Mouse (Mus musculus): ENCODE data around the gene Tpcn1.

Gene Tpcn1

DNA sequence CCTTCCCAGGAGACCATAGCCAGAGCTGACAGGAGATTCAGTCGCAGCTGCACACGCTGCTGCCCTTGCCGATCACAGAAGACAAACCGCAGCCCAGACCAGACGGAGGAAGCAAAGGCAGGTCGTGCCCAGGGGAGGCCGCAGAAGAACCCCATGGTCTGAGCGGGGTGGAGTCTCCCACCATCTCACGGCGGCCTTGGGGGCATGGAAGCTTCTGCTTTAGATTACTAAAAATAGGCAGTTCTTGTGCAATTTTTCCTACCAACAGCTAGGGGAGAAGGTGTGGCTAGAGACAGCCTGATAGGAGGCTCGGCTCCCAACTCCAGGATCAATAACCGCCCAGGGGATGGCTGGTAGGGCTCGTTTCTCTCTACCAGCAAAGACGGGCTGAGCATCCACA lies 29.7 kb downstream of the Tpcn1 start:
- DNase-seq (ENCODE audit: low spot score in 2 of 2), result peak in 1 of 2 experiments; percentile 76

DNA sequence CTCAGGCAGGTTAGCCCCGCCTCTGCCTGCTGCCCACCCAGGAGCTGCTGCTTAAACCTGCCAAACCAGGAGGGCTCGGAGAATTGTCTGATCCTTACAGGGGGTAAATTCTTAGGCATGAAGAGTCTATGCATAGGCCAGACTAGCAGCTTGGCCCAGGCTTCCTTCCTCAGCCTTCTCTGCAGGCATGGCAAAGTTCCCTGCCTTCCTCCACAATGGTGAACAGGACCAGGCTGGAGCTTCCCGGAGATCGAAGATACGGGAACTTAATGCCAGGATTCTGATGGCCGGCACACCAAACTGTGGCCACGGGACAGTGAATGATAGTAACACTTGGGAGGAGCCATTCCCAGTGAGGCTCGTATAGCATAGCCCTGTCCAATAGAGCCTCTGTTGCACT lies 30.4 kb downstream of the Tpcn1 start:
- no peak for DNase-seq (ENCODE audit: low spot score in 2 of 2)

DNA sequence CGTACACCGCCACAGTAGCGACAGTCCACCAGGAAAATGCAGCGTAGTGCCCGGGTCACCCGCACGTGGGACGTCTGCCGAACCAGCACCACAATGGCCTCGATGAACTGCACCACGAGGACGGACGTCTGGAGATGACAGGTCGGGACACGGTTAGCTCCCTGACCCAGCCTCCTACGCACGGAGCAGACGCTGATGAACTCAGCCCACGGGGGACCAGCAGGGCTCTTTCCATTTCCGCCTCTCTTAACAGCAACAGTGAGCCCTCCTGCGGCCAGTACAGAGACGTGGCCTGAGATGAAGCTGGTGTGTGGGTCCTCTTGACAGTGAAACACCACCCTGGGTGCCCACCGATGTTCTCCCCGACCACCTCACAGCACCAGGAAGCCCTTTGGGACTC lies 32.6 kb downstream of the Tpcn1 start:
- DNase-seq (ENCODE audit: low spot score in 2 of 2), result no peak

DNA sequence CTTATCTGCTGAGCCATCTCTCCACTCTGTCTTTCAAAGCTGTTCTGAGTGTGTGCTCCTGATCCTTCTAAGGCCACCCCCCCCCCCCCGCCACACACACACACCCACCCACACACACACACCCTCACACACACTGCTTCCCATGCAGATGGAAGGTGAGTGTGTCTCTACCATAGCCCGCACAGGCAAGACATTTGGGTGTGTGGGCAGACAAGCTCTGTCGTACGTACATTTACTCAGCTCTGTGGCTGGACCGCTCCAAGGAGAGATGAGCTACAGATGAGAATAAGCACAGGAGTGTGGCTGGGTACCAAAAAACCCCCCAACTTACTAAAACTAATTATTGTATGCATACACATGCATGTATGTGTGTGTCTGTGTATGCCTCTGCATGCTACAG lies 37.8 kb downstream of the Tpcn1 start:
- no peak for DNase-seq (ENCODE audit: low spot score in 2 of 2)

DNA sequence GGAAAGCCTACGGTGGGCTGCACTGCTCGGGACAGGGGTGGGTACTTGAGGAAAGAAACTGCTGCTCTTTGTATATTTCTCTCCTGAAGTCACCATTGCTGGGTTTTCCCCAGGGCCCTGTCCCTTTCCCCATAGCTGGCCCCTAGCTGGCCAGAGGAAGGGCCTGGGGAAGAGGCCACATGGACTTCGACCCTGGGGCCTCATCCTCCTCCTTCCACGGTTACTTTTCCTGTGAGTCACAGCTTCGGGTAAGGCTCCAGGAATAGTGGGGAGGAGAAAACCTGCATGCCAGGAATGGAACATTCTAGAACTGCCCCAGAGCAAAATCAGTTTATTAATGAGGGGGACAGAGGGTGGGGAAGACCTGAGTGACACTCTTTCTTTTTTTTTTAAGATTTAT lies 38.3 kb downstream of the Tpcn1 start:
- no peak for DNase-seq (ENCODE audit: low spot score in 2 of 2)

DNA sequence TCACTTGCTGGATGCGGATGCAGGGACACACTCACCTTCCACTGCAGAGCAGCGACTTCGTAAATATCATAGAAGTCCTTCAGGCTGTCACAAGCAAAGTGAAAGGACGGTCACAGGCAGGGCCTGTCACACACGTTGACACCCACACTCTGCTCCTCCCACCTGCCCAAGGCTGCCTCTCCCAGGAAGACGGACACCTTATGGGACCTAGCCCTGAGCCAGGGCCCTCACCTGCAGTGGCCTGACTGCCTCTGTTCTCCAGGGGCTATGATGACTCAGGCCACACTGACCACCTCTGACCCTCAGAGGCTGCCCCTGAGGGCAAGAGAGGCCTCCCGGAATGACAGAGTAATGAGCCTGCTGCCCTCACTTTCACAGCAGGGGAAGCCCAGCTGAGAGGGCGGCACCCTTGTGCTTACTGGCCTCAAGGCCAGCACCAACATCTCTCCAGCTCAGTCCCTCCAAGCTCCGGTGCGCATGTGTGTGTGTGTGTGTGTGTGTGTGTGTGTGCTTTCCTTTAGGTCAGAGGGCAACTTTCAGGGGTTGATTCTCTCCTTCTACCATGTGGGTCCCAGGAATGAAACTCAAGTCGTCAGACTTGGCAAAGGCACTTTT lies 40.1 kb downstream of the Tpcn1 start:
- no peak for DNase-seq (ENCODE audit: low spot score in 2 of 2)

DNA sequence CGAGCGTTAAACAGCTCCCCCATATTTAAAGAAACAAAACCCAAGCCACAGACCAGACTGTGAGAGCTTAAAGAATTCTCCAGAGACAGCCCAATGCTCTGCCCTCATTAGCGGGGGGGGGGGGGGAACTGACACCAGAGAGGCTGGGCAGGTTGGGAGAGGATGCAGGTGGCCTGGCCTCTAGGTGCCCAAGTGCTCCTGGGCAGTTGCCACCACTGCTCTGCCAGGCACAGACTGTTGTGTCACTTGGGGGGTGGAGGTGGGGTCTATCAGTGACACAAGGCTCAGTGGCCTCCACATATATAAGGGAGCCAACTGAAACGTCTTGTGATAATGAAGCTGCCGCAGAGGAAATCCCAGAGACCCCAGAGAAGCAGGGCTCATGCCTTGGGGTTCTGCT lies 51.8 kb downstream of the Tpcn1 start:
- DNase-seq (ENCODE audit: low spot score in 2 of 2), result no peak

DNA sequence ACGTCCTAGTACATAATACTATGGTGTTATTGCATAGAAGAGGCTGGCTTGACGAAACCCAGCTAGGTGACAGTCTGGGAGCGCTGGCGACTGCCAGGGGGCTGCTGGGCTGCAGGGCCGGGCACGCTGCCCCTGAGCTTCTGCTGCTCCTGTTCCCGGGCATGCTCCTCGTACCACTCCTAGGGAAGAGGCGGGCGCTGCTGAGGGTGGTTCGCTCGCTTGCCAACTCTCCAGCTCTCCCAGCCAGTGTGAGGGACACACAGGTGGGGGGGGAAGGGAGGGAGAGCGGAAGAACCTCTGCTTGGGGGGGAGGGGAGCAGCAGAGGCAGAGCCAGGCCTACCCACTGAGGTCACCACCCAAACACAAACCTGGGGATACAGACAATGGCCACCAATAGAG lies 52.4 kb downstream of the Tpcn1 start:
- no peak for DNase-seq (ENCODE audit: low spot score in 2 of 2)

DNA sequence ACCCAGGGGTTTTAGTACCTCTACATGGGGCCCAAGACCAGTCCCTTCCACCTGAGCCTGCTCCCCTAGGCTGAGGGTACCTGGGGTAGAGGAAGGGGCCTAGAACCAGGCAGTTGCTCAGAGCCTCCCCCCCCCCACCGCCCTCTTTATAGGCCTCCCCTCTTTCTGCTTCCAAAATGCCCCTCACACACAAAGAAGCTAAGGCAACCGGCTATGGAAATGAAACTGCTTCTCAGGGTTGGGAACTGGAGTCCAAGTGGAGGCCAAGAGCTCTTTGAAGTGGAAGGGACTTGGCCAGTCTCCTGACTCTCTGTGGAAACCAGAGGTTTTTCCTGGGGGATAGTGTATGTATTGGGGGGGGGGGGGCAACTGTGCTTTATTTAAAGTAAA lies 53.8 kb downstream of the Tpcn1 start:
- DNase-seq (ENCODE audit: low spot score in 2 of 2), result no peak

DNA sequence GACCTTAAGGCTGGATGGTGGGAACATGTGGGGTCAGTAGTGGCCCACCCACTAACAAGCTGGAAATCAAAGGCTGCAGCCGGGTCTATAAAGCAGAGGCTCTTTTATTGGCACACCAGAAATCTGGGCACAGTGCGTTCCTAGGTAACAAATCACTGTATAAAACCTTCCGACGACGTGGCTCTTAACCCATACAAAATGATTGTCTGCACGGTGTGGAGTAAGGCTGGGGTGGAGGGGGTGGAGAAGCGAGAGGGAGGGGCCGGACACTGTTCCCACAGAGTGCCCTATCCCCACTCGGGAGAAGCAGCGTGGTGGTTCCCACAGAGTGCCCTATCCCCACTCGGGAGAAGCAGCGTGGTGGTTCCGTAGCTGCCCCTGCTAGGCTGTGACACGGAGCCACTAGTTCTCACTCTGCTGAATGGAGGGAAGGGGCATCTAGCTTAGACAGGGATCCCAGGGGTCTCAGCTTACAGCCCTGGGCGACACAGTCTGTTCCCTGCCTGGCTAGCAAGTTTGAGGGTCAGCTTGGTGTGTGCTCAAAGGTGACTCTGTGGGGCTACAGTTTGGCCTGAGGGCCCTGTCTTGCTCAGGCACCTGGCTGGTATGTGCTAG lies 54.3 kb downstream of the Tpcn1 start:
- DNase-seq (ENCODE audit: low spot score in 2 of 2), result no peak

DNA sequence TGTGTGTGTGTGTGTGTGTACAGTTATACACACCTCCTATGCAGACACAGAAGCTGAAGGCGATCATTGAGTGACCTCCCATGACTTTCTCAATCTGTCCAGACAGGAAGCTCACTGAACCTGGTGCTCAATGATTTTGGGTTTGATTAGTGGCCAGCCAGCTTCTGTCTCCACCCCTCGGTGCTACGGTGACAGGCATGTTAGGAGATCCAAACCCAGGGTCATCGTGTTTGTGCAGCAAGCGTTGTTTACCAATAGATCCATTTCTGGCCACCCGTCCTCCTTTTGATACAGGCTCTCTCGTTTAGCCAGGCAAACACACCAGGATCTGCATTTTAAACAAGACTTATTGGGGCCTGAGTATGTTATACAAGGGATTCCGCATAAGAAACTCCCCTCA lies 56.8 kb downstream of the Tpcn1 start:
- DNase-seq (ENCODE audit: low spot score in 2 of 2), result no peak

DNA sequence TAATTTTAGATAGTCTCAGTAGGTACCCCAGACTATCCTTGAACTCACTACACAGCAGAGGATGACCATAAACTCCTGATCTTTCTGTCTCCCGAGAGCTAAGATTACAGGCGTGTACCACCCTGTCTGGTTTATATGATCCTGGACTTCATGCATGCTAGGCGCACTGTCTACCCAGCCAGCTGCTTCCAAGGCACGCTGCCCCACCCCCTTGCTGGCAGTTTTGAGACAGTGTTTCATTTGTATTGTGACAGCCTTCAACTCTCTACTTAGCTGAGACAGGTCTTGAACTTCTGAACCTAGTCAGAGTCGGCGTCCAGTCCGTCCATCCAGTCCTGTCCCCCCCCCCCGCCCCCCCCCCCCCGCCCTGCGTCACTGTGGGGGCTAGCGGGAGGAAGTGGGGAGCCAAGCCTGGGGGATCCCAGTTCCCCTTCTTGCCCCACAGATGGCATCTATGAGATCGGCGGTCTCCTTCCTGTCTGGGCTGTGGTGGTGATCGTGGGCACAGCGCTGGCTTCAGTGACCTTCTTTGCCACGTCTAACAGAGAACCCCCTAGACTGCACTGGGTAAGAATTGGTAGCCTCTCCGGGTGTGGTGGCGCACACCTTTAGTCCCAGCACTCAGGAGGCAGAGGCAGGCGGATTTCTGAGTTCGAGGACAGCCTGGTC lies 61.0 kb downstream of the Tpcn1 start:
- no peak for DNase-seq (ENCODE audit: low spot score in 2 of 2)

DNA sequence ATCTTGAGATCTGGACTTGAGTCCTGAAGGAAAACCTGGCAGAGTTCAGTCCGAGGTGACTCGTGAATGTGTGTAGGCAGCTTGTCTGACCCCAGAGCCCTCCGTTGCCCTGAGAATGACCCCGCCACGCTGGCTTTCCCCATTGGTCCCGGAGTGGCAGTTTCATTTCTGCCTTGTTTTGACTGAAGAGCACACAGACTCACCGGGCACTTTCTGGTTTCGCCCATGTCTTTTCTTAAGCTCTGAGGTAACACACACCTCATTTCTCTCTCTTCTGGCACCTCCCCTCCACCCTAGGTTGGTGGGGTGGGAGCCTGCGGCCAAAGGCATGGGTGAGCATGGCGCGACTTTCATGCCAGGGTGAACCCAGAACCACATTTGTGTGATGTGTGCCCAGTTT lies 62.2 kb downstream of the Tpcn1 start:
- no peak for DNase-seq (ENCODE audit: low spot score in 2 of 2)

DNA sequence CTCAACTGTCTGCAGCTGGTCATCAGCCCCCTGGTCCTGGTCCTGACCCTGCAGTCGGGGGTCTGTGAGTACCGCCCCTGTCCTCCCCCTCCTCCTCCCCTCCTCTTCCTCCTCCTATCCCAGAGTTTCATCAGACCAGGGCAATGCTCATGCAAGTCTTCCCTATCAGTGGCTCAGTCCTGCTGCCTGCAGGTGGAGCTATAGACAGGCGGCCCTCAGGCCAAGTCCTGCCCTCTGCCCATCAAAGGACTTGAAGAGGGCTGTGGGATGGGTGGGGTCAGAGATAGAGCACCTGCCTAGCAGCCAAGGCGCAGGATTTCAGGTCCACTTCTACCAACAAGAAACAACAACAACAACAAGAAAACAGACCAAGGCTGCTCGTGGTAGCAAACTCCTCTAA lies 62.7 kb downstream of the Tpcn1 start:
- no peak for DNase-seq (ENCODE audit: low spot score in 2 of 2)

DNA sequence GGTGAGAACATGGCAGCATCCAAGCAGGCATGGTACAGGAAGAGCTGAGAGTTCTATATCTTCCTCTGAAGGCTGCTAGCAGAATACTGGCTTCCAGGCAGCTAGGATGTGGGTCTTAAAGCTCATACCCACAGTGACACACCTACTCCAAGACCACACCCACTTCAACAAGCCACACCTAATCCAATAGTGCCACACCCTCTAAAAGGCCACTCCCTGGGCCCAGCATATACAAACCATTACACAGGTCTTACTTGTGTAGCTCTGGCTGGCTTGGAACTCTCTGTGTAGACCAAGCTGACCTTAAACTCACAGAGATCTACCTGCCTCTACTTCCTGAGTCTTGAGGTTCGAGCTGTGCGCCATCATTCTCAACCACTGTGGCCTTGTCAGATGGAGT lies 63.7 kb downstream of the Tpcn1 start:
- DNase-seq (ENCODE audit: low spot score in 2 of 2), result no peak

DNA sequence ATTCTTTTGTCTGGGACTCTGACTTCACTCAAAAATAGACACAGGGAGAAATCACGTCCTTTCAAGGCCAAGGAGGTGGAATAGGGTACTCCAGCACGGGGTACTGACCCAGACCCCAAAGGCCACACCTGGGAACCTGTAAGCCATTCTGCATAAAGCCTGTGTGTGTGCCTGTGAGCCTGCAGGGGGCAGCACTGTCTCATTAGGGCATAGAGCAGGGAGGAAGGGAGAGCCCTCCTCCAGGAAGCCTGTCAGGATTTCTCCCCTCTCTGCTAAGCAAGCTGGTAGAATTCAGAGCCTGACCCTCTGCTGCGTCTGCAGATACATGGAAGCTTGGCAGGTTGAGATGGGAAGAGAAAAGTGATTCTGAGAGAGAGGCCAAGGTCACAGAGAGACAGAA lies 65.8 kb downstream of the Tpcn1 start:
- DNase-seq (ENCODE audit: low spot score in 2 of 2), result peak; percentile 42 to 81

DNA sequence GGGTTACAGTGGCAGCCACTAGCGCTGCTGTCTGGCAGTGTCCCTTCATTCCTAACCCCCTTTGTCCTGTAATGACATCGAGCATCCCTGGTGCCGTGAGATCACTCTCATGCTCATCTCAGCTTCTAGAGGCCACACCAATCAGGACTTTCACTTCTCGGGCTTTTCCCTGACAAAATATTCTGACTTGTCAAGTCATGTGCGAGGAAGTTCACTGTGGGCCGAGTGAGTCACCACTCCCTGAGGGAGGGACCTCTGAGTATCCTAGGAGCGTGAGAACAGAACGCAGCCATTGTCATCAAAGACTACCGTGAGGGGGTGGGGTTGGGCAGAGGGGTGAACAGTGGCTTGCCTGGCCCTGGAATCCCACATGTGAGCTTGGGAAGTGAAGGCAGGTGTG lies 70.9 kb downstream of the Tpcn1 start:
- DNase-seq (ENCODE audit: low spot score in 2 of 2), result no peak

DNA sequence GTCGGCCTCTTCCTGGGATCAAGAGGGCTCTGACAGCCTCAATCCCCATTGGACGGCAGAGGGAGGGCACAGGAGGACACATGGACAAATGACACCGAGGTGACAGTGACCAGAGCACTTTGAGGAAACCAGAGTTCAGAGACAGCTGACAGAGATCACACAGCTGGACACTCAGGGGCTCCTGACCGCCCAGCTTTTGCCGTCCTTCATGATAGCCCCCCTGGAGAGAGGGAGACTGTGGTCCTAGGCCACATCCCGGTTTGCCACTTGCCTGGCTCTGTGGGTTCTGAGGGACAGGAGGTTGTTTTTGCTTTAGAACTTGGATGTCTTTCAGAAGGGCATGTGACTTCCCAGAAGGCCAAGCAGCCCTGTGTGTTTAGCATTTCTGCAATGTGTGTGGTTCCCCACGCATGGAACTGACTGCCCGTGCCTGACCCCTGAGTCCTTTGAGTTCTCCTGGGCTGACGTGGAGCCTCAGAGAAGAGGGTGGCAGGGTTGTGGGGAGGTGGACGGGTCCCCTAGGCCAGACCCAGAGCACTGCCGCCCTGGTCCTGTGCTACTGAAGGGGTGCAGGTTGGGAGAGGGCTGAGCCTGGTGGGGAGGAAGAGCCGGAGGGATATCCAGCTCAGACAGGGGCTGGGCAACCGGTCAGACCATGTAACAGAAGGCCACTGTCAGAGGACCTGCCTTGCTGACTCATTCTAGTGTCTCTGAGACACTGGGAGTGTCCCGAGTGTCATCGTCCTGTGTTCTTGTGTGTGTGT lies 72.1 kb downstream of the Tpcn1 start:
- no peak for DNase-seq (ENCODE audit: low spot score in 2 of 2)

DNA sequence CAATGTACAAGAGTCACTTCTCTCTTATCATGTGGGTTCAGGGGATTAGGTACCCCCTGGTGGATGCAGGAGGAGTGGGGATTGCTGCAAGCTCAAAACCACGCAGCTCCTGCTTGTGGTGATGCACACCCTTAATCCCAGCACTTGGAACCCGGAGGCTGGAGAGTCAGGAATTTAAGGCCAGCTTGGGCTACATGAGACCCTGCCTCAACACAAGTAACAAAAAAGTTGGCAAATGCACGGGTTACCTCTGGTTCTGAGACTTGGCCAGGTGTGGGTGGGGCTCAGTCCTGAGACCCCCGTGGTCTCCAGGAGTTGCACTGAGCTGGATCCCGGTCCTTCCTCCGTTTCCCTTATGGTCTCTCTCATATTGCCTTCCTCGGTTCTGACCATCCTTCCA lies 73.0 kb downstream of the Tpcn1 start:
- no peak for DNase-seq (ENCODE audit: low spot score in 2 of 2)

DNA sequence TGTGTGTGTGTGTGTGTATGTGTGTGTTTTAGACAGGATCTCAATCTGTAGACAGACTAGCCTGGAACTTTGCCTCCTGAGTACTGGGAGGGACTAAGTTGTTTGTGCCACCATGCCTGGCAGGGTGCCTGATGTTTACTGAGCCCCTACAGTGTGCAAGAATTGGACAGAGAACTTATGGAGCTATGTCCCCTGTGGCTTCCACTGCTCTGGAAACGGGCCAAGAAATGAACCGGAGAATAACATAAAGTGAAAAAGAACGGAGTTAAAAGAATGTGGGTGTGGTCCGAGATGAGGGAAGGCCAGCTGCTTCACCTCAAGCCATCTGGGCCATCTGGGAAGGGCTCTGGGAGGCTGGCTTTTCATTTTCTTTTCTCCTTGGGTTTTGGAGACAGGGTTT lies 73.7 kb downstream of the Tpcn1 start:
- no peak for DNase-seq (ENCODE audit: low spot score in 2 of 2)

DNA sequence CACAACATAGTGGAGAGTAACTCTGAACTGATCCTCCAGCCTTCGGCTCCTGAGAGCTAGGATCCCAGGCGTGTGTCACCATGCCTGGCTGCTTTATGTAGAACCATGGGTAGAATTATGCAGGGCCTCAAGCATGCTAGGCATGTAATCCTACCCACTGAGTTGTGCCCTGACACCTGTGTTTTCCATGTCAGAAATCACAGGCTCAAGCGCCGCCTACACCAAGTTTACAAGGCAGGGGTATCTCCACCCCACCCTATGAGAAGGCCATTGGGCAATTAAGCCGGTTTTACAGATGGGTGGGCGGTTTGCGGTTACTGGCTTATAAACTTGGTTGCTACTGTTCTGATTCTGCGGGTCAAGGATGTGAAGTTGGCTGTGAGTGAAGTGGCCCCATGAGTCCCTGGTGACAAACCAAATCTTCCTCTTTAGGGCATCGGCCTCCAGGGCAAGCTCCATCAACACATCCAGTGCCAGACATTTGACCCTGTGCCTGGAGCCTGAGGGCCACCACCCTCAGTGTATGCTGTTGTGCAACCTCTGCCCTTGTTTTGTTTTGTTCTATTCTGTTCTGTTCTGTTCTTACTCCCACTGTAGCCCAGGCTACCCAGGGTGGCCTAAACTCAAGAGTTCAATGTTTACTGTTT lies 74.3 kb downstream of the Tpcn1 start:
- DNase-seq (ENCODE audit: low spot score in 2 of 2), result no peak

DNA sequence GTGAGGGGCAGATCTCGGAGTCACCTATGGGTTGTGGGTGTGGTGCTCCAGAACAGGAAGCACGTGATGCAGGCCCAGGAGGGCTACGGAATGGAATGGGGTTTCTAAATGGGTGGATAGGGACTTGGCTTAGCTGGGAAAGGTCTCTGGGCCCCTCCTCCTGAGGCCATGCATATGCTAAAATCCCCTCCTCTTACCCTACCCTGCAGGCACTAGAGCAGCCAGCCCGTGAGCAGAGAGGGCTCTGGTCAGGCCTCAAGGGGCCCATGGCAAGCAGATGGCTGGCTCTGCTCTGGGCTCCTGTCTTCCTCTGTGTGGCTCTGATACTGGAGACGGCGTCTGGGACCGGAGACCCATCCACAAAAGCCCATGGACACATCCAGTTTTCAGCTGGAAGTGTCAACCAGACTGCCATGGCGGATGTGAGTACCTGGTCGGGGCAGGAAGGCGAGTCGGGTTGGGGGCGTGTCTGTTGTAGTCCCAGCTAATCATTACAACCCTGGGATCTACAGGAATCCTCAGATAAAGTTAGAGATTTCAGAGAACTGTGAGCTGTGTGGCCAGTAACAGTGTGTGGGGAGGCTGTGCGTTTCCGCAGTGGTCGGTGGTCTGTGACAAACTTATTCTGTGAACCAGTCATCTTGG lies 75.4 kb downstream of the Tpcn1 start:
- no peak for DNase-seq (ENCODE audit: low spot score in 2 of 2)
